Mouse (Mus musculus): ENCODE data around the gene Sh3rf3.

Sh3rf3 gene

GRCm38 (mm10) chr10:58890671-58891439 is 77.7 kb downstream of the Sh3rf3 start:
- in situ Hi-C loops (cut with MboI; ENCODE audit: low pct_unique_long_range_greater_than_20kb in 1 of 2, low sequenced_read_pairs in 2 of 2, unreplicated experiment in 1 of 2) = no loop called here

GRCm38 (mm10) chr10:58895431-58895830 is 82.3 kb downstream of the Sh3rf3 start:
- in situ Hi-C loops (cut with MboI; ENCODE audit: low pct_unique_long_range_greater_than_20kb in 1 of 2, low sequenced_read_pairs in 2 of 2, unreplicated experiment in 1 of 2) = no loop called here

GRCm38 (mm10) chr10:58897009-58897543 is 83.9 kb downstream of the Sh3rf3 start:
- in situ Hi-C loops (cut with MboI; ENCODE audit: low pct_unique_long_range_greater_than_20kb in 1 of 2, low sequenced_read_pairs in 2 of 2, unreplicated experiment in 1 of 2) = no loop called here

- in situ Hi-C loops (cut with MboI; ENCODE audit: low pct_unique_long_range_greater_than_20kb in 1 of 2, low sequenced_read_pairs in 2 of 2, unreplicated experiment in 1 of 2) = no loop called here
Measured at GRCm38 (mm10) chr10:58905253-58905652, 92.1 kb downstream of the Sh3rf3 start.

- in situ Hi-C loops (cut with MboI; ENCODE audit: low pct_unique_long_range_greater_than_20kb in 1 of 2, low sequenced_read_pairs in 2 of 2, unreplicated experiment in 1 of 2) = no loop called here
Measured at GRCm38 (mm10) chr10:58907001-58907443, 93.9 kb downstream of the Sh3rf3 start.

GRCm38 (mm10) chr10:58908451-58908850 is 95.3 kb downstream of the Sh3rf3 start:
- in situ Hi-C loops (cut with MboI; ENCODE audit: low pct_unique_long_range_greater_than_20kb in 1 of 2, low sequenced_read_pairs in 2 of 2, unreplicated experiment in 1 of 2) = no loop called here

GRCm38 (mm10) chr10:58915301-58916245 is 102.4 kb downstream of the Sh3rf3 start:
- in situ Hi-C loops (cut with MboI; ENCODE audit: low pct_unique_long_range_greater_than_20kb in 1 of 2, low sequenced_read_pairs in 2 of 2, unreplicated experiment in 1 of 2) = no loop called here

- in situ Hi-C loops (cut with MboI; ENCODE audit: low pct_unique_long_range_greater_than_20kb in 1 of 2, low sequenced_read_pairs in 2 of 2, unreplicated experiment in 1 of 2) = no loop called here
Measured at GRCm38 (mm10) chr10:58921643-58922188, 108.6 kb downstream of the Sh3rf3 start.

GRCm38 (mm10) chr10:58922216-58922829 is 109.2 kb downstream of the Sh3rf3 start:
- in situ Hi-C loops (cut with MboI; ENCODE audit: low pct_unique_long_range_greater_than_20kb in 1 of 2, low sequenced_read_pairs in 2 of 2, unreplicated experiment in 1 of 2) = no loop called here

GRCm38 (mm10) chr10:58922993-58923392 is 109.8 kb downstream of the Sh3rf3 start:
- in situ Hi-C loops (cut with MboI; ENCODE audit: low pct_unique_long_range_greater_than_20kb in 1 of 2, low sequenced_read_pairs in 2 of 2, unreplicated experiment in 1 of 2) = no loop called here

GRCm38 (mm10) chr10:58926578-58926977 is 113.4 kb downstream of the Sh3rf3 start:
- in situ Hi-C loops (cut with MboI; ENCODE audit: low pct_unique_long_range_greater_than_20kb in 1 of 2, low sequenced_read_pairs in 2 of 2, unreplicated experiment in 1 of 2) = no loop called here

GRCm38 (mm10) chr10:58928952-58929442 is 115.8 kb downstream of the Sh3rf3 start:
- in situ Hi-C loops (cut with MboI; ENCODE audit: low pct_unique_long_range_greater_than_20kb in 1 of 2, low sequenced_read_pairs in 2 of 2, unreplicated experiment in 1 of 2) = no loop called here

GRCm38 (mm10) chr10:58932151-58932773 is 119.1 kb downstream of the Sh3rf3 start:
- in situ Hi-C loops (cut with MboI; ENCODE audit: low pct_unique_long_range_greater_than_20kb in 1 of 2, low sequenced_read_pairs in 2 of 2, unreplicated experiment in 1 of 2) = no loop called here

GRCm38 (mm10) chr10:58935606-58936005 is 122.4 kb downstream of the Sh3rf3 start:
- in situ Hi-C loops (cut with MboI; ENCODE audit: low pct_unique_long_range_greater_than_20kb in 1 of 2, low sequenced_read_pairs in 2 of 2, unreplicated experiment in 1 of 2) = no loop called here

GRCm38 (mm10) chr10:58936441-58936860 is 123.3 kb downstream of the Sh3rf3 start:
- in situ Hi-C loops (cut with MboI; ENCODE audit: low pct_unique_long_range_greater_than_20kb in 1 of 2, low sequenced_read_pairs in 2 of 2, unreplicated experiment in 1 of 2) = no loop called here

GRCm38 (mm10) chr10:58937521-58937920 is 124.4 kb downstream of the Sh3rf3 start:
- in situ Hi-C loops (cut with MboI; ENCODE audit: low pct_unique_long_range_greater_than_20kb in 1 of 2, low sequenced_read_pairs in 2 of 2, unreplicated experiment in 1 of 2) = no loop called here

- in situ Hi-C loops (cut with MboI; ENCODE audit: low pct_unique_long_range_greater_than_20kb in 1 of 2, low sequenced_read_pairs in 2 of 2, unreplicated experiment in 1 of 2) = no loop called here
Measured at GRCm38 (mm10) chr10:58942819-58943218, 129.7 kb downstream of the Sh3rf3 start.
